Mouse (Mus musculus) layer of hippocampus, adult 6 months (tissue): Measurements from ENCODE around the gene Olfr389. TPM values are rescaled to one million over a fixed set of nuclear protein-coding genes. Genes with fewer than 3 reads are reported as not detected.

Experiments
- long read RNA-seq, 2 experiments: library from polyadenylated mRNA; unstranded; transcript quantifications; one replicate each; pipeline ENCODE4 v2.0.0; 2019 to 2020
- polyA plus RNA-seq: library from polyadenylated mRNA; unstranded; fragments of <200 nt; fragmentation: Nextera tagmentation; gene quantifications from 2 replicates; pipeline ENCODE4 v1.2.3, GENCODE M21; 2021

Gene Olfr389
- polyA plus RNA-seq = not detected in 2 replicates
- long read RNA-seq, experiment 1 = 0 reads
- long read RNA-seq, experiment 2 = 0 reads

DNA sequence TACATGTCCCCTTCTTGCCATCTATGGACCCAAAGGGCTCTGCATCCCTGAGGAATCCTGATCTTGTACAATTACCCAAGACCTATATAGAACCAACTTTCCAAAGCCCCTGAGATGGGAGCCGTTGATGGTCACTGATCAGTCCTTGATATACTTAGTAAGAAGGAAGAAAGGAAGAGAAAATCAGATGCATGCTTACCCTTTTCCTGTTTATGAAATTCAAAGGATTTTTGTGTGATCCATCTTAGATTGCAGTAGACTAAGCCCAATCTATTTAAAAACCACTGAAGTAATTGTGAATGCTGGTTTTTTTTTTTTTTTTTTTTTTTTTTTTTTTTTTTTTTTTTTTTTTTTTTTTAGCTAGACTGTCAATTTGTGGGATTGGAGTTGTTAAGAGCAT lies at the start of gene Olfr389:
Gene Olfr389 (minus strand): TSS at position 101 of the 400 bp plus-strand sequence.

GRCm38 (mm10) chr11:73816949-73817348 lies 36.4 kb upstream of the Olfr389 start, which contains the start of gene Olfr392:
Gene Olfr392, minus strand, starts transcription at chr11:73817049.

DNA sequence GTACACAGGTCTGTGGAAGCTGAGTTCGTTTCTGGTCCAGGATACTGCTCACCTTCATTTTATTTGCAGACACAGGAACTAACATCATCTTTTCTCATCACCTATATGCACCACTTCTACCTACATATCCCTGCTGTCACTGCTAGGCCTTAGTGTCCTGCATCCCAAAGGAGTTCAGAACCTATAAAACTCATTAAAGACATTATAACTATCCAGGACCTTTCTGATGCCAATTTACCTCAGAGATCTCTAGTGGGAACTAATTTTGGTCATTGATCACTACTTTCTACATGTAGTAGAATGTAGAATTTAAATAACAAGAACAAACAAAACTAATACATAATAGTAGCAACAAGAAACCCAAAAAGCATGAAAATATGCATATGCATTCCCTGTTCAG lies 22.4 kb upstream of the Olfr389 start, which contains the start of gene Olfr391-ps:
Gene Olfr391-ps (minus strand): TSS at position 101 of the 400 bp plus-strand sequence.

DNA sequence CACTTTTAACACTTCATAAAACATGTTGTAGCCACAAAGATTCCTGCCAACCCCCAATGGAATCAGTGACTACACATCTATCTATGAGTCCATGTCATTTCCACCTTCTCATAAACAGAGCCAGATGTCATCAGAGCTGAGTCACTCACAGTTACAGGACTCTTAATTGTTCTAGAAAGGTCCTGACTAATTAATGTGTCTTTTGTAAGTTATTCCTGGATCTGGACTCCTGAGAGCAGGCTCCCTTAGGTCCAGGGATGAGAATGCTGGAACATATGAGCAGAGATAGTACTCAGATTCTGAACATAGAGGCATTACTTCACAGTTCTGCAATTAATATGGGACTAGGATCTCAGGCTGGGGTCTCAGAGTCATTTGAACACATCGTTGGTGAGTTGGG lies 2.2 kb upstream of the Olfr389 start, which contains the start of gene Olfr390:
Gene Olfr390 (plus strand): TSS at position 301 of the 400 bp plus-strand sequence.

Other genes starting within 250 kb of the Olfr389 start
- not detected in 2 replicates for gene Olfr385, start 187.7 kb downstream of the Olfr389 start, polyA plus RNA-seq
- gene Olfr384, start 182.1 kb downstream of the Olfr389 start, polyA plus RNA-seq = not detected in 2 replicates
- gene Zfp735, start 91.9 kb downstream of the Olfr389 start, polyA plus RNA-seq = not detected in 2 replicates
- gene Olfr390, start 2.3 kb upstream of the Olfr389 start, polyA plus RNA-seq = not detected in 2 replicates
- not detected in 2 replicates for gene Olfr391-ps, start 22.3 kb upstream of the Olfr389 start, polyA plus RNA-seq
- not detected in 2 replicates for gene Olfr392, start 36.3 kb upstream of the Olfr389 start, polyA plus RNA-seq
- gene Olfr393, start 70.7 kb upstream of the Olfr389 start, polyA plus RNA-seq = not detected in 2 replicates
- gene Olfr394, start 110.1 kb upstream of the Olfr389 start, polyA plus RNA-seq = not detected in 2 replicates
- gene Olfr395, start 128.6 kb upstream of the Olfr389 start, polyA plus RNA-seq = not detected in 2 replicates
- gene Olfr23, start 156.0 kb upstream of the Olfr389 start, polyA plus RNA-seq = not detected in 2 replicates
- gene Olfr397, start 180.1 kb upstream of the Olfr389 start, polyA plus RNA-seq = not detected in 2 replicates
- not detected in 2 replicates for gene Olfr398, start 209.7 kb upstream of the Olfr389 start, polyA plus RNA-seq